Mouse (Mus musculus) heart, adult 2 months (tissue): ENCODE data around the gene Ppl. TPM values are rescaled to one million over a fixed set of nuclear protein-coding genes. Genes with fewer than 3 reads are reported as not detected.
A peak's percentile ranks its signal among the peaks of the same experiment; 100 is the strongest.

Experiments used
- DNase-seq, 2 experiments: peaks; one replicate each; pipeline ENCODE4 v3.0.0; 2021
- H3K27ac ChIP-seq: fragments of 200-600 bp; 2 replicates; pipeline ENCODE4 v1.8.1; 2022
- H3K27me3 ChIP-seq: fragments of 200-500 bp; 2 replicates; pipeline ENCODE4 v1.6.1; 2012; ENCODE audit warnings: mild to moderate bottlenecking, low read length, inconsistent platforms, mixed read lengths; ENCODE audit not compliant: control insufficient read depth, insufficient read depth
- H3K36me3 ChIP-seq: fragments of 200-500 bp; 2 replicates; pipeline ENCODE4 v1.6.1; 2012; ENCODE audit warnings: low read length, inconsistent platforms; ENCODE audit not compliant: control insufficient read depth, insufficient read depth
- H3K4me1 ChIP-seq: fragments of 200-500 bp; 2 replicates; pipeline ENCODE4 v1.6.1; 2011; ENCODE audit warnings: low read length; ENCODE audit not compliant: control insufficient read depth, insufficient read depth
- H3K4me3 ChIP-seq: fragments of 200-600 bp; 2 replicates; pipeline ENCODE4 v1.8.1; 2022
- H3K79me2 ChIP-seq: fragments of 200-500 bp; replicated peaks from 2 replicates; pipeline ENCODE4 v1.6.1; 2012; ENCODE audit warnings: mild to moderate bottlenecking, inconsistent platforms, low read length, moderate library complexity, mixed read lengths; ENCODE audit not compliant: control insufficient read depth, insufficient read depth
- H3K9ac ChIP-seq: fragments of 200-500 bp; 2 replicates; pipeline ENCODE4 v1.6.1; 2012; ENCODE audit warnings: low read depth, mild to moderate bottlenecking, control low read depth, inconsistent platforms, low read length, mixed read lengths
- CTCF ChIP-seq: fragments of 200-600 bp; IDR thresholded peaks from 2 replicates; pipeline ENCODE4 v1.8.1; 2022; ENCODE audit warnings: antibody characterized with exemption, mild to moderate bottlenecking, moderate library complexity
- EP300 ChIP-seq: fragments of 200-500 bp; IDR thresholded peaks from 2 replicates; pipeline ENCODE4 v1.6.1; 2011; ENCODE audit warnings: low read depth, low read length, control low read depth; ENCODE audit not compliant: insufficient read depth
- POLR2A ChIP-seq: fragments of 200-500 bp; IDR thresholded peaks from 2 replicates; pipeline ENCODE4 v1.6.1; 2011; ENCODE audit warnings: mild to moderate bottlenecking, low read depth, low read length, control low read depth; ENCODE audit not compliant: insufficient read depth
- WGBS: fragments of 180-500 bp; shearing (Covaris S2); methylation state at CpG from one replicate; pipeline ENCODE4 v1.1.7; 2018; 5-methylcytosine and 5-hydroxymethylcytosine counted together
- intact Hi-C: fragments of 180-260 bp; cut with DNase I; formaldehyde crosslinking; loops from one replicate; pipeline ENCODE4 v1.15.1; 2025
- polyA plus RNA-seq: library from polyadenylated mRNA; depleted of rRNA; stranded (reverse); fragments of >200 nt; gene quantifications from 2 replicates; pipeline ENCODE4 v1.2.3, GENCODE M21; 2012
- total RNA-seq, 2 experiments: library from RNA; stranded (reverse); gene quantifications; 2 replicates each; pipeline ENCODE4 v1.2.3; 2021

Ppl gene
- total and polyA plus RNA-seq, 3 experiments, result 2.5 to 9.4 (median 4.5) TPM

DNA sequence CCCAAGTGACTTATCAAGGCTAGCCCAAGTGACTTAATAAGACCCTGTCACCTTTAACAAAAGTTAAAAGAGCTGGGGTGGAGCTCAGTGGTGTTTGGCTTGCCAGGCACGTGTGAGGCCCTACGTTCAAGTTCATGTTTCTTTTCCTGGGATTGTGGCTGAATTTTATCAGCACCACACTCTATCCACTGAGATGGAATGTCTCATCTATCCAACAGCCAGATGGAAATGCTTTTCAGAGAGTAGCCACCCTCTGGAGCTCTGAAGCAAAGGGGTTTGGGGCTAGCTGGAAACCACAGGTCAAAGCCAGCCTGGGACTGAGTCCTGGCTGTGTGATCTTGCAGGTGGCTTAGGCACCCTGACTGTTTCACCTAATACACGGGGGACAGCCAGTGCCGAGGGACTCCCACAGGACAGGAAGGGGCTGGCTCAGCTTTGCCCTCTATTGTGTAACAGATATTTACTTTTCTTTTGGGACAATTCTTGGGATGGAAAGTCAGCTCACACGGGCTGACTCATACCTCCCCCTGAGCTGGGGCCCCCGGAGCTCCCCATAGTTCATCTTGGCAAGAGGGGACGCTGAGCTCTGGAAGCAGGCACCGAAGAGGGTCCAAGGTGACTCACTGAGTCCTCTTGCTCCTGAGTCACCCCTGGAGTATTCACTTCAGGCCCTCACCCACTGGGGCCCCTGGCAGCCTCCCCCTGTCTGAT is 3.5 kb upstream of the Ppl start:
- peak; percentile 51 to 66 for DNase-seq
- intact Hi-C loops, result no loop called here
- H3K27me3 ChIP-seq, result peaks cover 4% of the 10 kb centered on the region; the same call in 1 of the 2 replicates

DNA sequence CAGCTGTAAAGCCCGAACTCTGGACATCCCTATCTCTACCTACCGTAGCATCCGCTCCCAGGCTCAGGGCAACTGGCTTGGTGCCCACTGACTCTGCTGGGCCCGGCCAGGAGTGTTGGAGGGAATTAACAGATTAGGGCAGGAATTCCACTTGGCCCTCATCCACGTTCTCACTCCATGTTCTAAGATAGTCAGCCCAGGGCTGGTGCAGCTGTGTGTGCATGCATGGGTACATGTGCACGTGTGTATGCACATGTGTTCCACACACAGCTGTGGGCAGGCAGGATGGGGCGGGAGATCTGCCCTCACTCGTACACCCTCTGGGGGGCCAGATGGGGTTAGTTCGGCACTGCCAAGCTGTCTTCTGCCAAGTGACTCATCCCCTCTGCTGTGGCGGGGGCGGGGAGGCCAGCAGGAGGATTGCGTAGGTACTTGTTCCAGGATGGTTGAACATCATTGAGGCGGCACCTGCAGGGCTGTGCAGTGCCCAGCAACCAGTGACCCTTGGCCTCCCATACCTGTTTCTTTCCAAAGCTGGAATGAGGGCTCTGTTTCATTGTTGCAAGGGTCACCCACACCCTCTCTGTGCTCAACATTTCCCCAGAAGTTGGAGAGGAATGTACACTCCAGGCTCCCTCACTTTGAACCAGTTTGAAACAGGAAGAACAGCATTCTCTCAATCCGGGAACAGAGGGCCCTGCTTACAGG is 2.6 kb upstream of the Ppl start:
- no peaks in the 10 kb centered on the region for H3K79me2 ChIP-seq
- TF ChIP-seq CTCF (no peak), POLR2A (no peak), EP300 (peak; percentile 79)
- peak; percentile 64 to 78 for DNase-seq
- intact Hi-C loops, result loop anchor here (5.0 kb wide), 1 partner anchor 82 kb away; the partner anchor contains the start of gene Ubn1
- H3K27me3 ChIP-seq, result peaks cover 4% of the 10 kb centered on the region; the same call in 1 of the 2 replicates
- H3K27ac ChIP-seq, result peak overlapping the region; percentile 12; the same call in 1 of the 2 replicates
- no peak overlapping the region for H3K4me3 ChIP-seq
- H3K36me3 ChIP-seq, result no peaks in the 10 kb centered on the region
- WGBS, result 32% methylated on average over 14 of the region's 14 CpGs
- H3K4me1 ChIP-seq, result peaks cover 9% of the 10 kb centered on the region
- H3K9ac ChIP-seq, result no peak overlapping the region

More for the DNA sequence above, 3.5 kb upstream of the Ppl start:
- WGBS, result 44% methylated on average over 8 of the region's 8 CpGs
- TF ChIP-seq EP300 (no peak), POLR2A (no peak), CTCF (no peak)
- Histone ChIP-seq H3K27ac (peak overlapping the region; percentile 48), H3K79me2 (no peaks in the 10 kb centered on the region), H3K9ac (no peak overlapping the region), H3K4me3 (no peak overlapping the region), H3K36me3 (no peaks in the 10 kb centered on the region), H3K4me1 (peaks cover 8% of the 10 kb centered on the region)

DNA sequence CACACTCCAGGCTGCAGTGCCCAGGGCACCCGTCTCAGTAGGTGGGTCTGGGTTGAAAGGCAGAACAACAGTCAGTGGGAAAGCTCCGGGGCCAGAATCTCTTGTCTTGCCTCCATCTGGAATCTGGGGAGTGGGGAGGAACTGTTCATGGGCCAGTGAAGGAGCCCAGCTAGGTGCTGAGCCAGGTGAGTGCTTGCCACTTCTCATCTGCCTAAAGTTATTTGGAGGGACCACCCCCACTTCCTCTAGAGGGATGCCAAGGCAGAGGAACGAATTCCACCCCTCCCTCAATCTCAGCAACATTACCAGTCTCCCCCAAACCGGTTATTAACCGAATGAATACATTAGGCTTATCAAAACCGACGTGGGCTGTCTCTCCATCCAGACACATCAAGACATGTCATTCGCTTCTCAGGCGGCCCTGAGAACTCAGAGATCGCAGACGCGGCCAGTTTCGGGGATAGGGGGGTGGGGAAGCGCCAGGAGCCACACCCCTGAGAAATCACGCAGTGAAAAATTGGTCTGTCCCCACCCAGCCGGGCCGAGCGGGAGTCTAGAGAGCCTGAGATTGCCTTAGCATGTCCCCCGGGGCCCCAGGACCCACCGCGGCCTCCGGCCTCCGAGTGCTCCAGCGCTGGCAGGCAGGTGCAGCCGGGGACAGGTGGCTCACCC is 834 bp downstream of the Ppl start:
- Histone ChIP-seq H3K9ac (peak overlapping the region; percentile 61; the same call in 1 of the 2 replicates), H3K27ac (peak overlapping the region; percentile 18)

DNA sequence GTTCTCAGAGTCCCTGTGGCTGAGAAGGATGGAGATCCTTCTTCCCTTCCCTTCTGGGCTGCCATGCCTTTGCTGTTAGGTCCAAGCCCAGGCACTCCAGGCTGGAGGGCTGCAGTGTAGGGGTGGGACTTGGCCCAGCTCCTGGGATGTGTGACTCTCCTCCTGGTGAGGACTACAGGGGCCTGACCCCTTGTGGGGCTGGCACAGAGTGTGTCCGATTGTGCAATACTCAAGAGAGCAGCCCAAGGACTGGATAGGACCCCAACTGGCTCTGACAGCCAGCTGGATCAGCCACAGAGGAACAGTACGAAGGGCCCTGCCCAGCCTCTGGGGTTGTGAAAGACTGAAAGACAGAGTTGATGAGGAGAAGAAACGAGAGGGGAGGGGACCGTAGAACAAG is 1.5 kb downstream of the Ppl start:
- TF ChIP-seq POLR2A (no peak), EP300 (peak; percentile 90)
- no peaks in the 10 kb centered on the region for H3K79me2 ChIP-seq
- no peak overlapping the region for H3K9ac ChIP-seq
- WGBS, result 16% methylated on average over 4 of the region's 4 CpGs
- H3K27me3 ChIP-seq, result peaks cover 4% of the 10 kb centered on the region; the same call in 1 of the 2 replicates
- H3K4me3 ChIP-seq, result no peak overlapping the region; the same call in 1 of the 2 replicates
- peak; percentile 86 to 91 for DNase-seq
- H3K36me3 ChIP-seq, result no peaks in the 10 kb centered on the region
- no peak overlapping the region; the same call in 1 of the 2 replicates for H3K27ac ChIP-seq
- intact Hi-C loops, result loop anchor here (5.0 kb wide), 1 partner anchor 78 kb away; the partner anchor contains the start of gene Ubn1
- H3K4me1 ChIP-seq, result peaks cover 8% of the 10 kb centered on the region

More for the DNA sequence above, 834 bp downstream of the Ppl start:
- peak; percentile 49 to 56 for DNase-seq
- TF ChIP-seq EP300 (no peak), POLR2A (no peak), CTCF (no peak)
- 8% methylated on average over 25 of the region's 25 CpGs for WGBS
- H3K27me3 ChIP-seq, result peaks cover 4% of the 10 kb centered on the region; the same call in 1 of the 2 replicates
- peak overlapping the region; percentile 51 for H3K4me3 ChIP-seq
- H3K36me3 ChIP-seq, result no peaks in the 10 kb centered on the region
- intact Hi-C loops, result loop anchor here (5.0 kb wide), 1 partner anchor 79 kb away; the partner anchor contains the start of gene Ubn1
- H3K79me2 ChIP-seq, result no peaks in the 10 kb centered on the region
- peaks cover 8% of the 10 kb centered on the region for H3K4me1 ChIP-seq

DNA sequence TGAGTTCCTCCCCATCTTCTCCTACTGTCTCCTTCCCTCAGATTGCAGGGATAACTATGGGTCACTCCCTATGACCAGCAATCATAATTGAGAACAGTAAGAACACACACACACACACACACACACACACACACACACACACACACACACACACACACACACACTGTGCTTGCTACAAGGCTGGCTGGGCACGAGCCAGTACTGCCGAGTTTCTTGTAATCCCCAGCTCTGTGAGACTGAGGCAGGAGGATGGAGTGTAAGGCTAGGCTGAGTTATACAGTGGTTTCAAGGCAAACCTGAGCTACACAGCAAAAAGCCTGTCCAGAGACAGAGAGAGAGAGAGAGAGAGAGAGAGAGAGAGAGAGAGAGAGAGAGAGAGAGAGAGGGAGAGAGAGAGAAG is 2.0 kb downstream of the Ppl start:
- Histone ChIP-seq H3K27me3 (peaks cover 4% of the 10 kb centered on the region; the same call in 1 of the 2 replicates), H3K27ac (no peak overlapping the region), H3K36me3 (no peaks in the 10 kb centered on the region), H3K79me2 (no peaks in the 10 kb centered on the region), H3K4me3 (no peak overlapping the region), H3K9ac (no peak overlapping the region), H3K4me1 (peaks cover 6% of the 10 kb centered on the region)
- intact Hi-C loops, result loop anchor here (5.0 kb wide), 1 partner anchor 78 kb away; the partner anchor contains the start of gene Ubn1
- DNase-seq, result no peak
- no peak for TF ChIP-seq CTCF
- TF ChIP-seq EP300, result no peak
- no peak for TF ChIP-seq POLR2A
- WGBS, result 55% methylated on average over 2 of the region's 2 CpGs

DNA sequence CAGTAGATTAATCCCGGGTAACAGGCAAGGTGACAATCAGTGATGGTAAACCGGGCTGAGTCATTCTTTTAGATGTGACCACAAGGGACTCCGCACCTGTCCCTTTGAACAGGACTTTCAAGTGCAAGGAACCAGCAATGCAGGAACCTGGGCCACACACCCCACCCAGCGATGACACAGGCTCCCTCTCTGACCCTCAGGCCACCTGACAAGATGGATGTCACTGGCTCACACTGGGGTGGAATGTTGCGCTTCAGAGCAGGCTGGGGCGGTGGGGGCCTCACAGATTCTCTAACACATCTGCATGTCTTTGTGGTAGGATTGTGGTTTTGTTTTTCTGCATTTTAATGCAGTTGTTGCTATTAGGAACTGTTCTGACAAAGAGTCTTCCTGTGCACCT is 8.7 kb downstream of the Ppl start:
- H3K4me1 ChIP-seq, result no peaks in the 10 kb centered on the region
- no peak overlapping the region for H3K4me3 ChIP-seq
- no peak overlapping the region for H3K27ac ChIP-seq
- TF ChIP-seq POLR2A (no peak), CTCF (no peak), EP300 (no peak)
- intact Hi-C loops, result no loop called here
- WGBS, result 71% methylated on average over 6 of the region's 6 CpGs
- DNase-seq, result no peak
- no peak overlapping the region for H3K9ac ChIP-seq
- H3K36me3 ChIP-seq, result no peaks in the 10 kb centered on the region
- H3K79me2 ChIP-seq, result no peaks in the 10 kb centered on the region
- no peaks in the 10 kb centered on the region for H3K27me3 ChIP-seq
